20 mouse cellular contexts compared by ENCODE assay signal in genomic region chr19:44968329-44968728, GRCm38 (mm10). TPM values are rescaled to one million over a fixed set of nuclear protein-coding genes. Genes with fewer than 3 reads are reported as not detected.
A peak's percentile ranks its signal among the peaks of the same experiment; 100 is the strongest.
DNase-seq lines count a peak whose midpoint lies in the region; ATAC-seq and TF ChIP-seq lines count a peak whose summit lies in the region.
"Had no signal": no experiment of that assay in that cellular context is flagged by ENCODE, and none has a peak within 500 bp of the region (broad histone marks: within the 10 kb centered on the region; RNA-seq: fewer than 3 reads in every experiment).

No protein-coding gene starts in this region.

- no peak for ATAC-seq in intestine, embryonic 14.5 days (replicated peaks; ENCODE audit: low FRiP score, low TSS enrichment, low read depth)
- ATAC-seq in intestine, postnatal 0 days: no peak
- no peak for ATAC-seq in heart, embryonic 12.5 days (ENCODE audit: insufficient number of reproducible peaks, low FRiP score)
- ATAC-seq: activated CD4-positive, CD25-positive, alpha-beta regulatory T cell, adult 4 months; CD4-positive, CD25-positive, alpha-beta regulatory T cell, adult 4 months; Patski had no signal

- no peaks in the 10 kb centered on the region for H3K27me3 ChIP-seq in intestine, embryonic 14.5 days (replicated peaks; ENCODE audit: control insufficient read depth, insufficient read depth, low read length)
- no peaks in the 10 kb centered on the region for H3K27me3 ChIP-seq in intestine, postnatal 0 days (replicated peaks; ENCODE audit: control insufficient read depth, insufficient read depth, low read length)
- H3K27me3 ChIP-seq in MEL (ENCODE audit: control insufficient read depth in 1 of 2, insufficient read depth in 2 of 2, low read length in 2 of 2): no peaks in the 10 kb centered on the region
- no peaks in the 10 kb centered on the region for H3K27me3 ChIP-seq in heart, embryonic 12.5 days (replicated peaks)
- H3K27me3 ChIP-seq: CH12.LX, Patski had no signal

- no peak for TF ChIP-seq RAD21 in MEL (IDR thresholded peaks at IDR 0.05; ENCODE audit: low read depth, low read length)

- no peaks in the 10 kb centered on the region for H3K4me1 ChIP-seq in intestine, embryonic 14.5 days (replicated peaks; ENCODE audit: control insufficient read depth, insufficient read depth, low read length)
- H3K4me1 ChIP-seq in intestine, postnatal 0 days (replicated peaks; ENCODE audit: control insufficient read depth, insufficient read depth, low read length): no peaks in the 10 kb centered on the region
- H3K4me1 ChIP-seq in MEL (ENCODE audit: control insufficient read depth in 1 of 2, insufficient read depth in 2 of 2, low read length in 2 of 2): peaks cover 7 to 12% of the 10 kb centered on the region in 2 experiments
- no peaks in the 10 kb centered on the region for H3K4me1 ChIP-seq in heart, embryonic 12.5 days (replicated peaks)

- no peak for TF ChIP-seq POLR2A in MEL (IDR thresholded peaks at IDR 0.05; ENCODE audit: control insufficient read depth in 1 of 2, insufficient read depth in 1 of 2, low read depth in 1 of 2, low read length in 2 of 2, poor library complexity in 1 of 2)

- H3K9ac ChIP-seq in intestine, embryonic 14.5 days (ENCODE audit: low read length): no peak overlapping the region
- no peak overlapping the region for H3K9ac ChIP-seq in intestine, postnatal 0 days (ENCODE audit: low read depth, low read length)
- no peak overlapping the region for H3K9ac ChIP-seq in MEL (ENCODE audit: control insufficient read depth, low read depth, low read length, poor library complexity, severe bottlenecking)
- H3K9ac ChIP-seq in heart, embryonic 12.5 days: no peak overlapping the region

- TF ChIP-seq CTCF in intestine, postnatal 0 days (IDR thresholded peaks at IDR 0.05; ENCODE audit: low read depth): no peak
- TF ChIP-seq CTCF in MEL (IDR thresholded peaks at IDR 0.05 in 2 of 3, conservative IDR thresholded peaks at IDR 0.05 in 1 of 3; ENCODE audit: control insufficient read depth in 1 of 3, insufficient read depth in 1 of 3, low read depth in 2 of 3, low read length in 3 of 3, poor library complexity in 1 of 3, severe bottlenecking in 1 of 3): no peak

- H3K9me3 ChIP-seq in intestine, embryonic 14.5 days (ENCODE audit: control insufficient read depth, low read length): no peaks in the 10 kb centered on the region
- no peaks in the 10 kb centered on the region for H3K9me3 ChIP-seq in intestine, postnatal 0 days (ENCODE audit: control insufficient read depth)
- no peaks in the 10 kb centered on the region for H3K9me3 ChIP-seq in MEL (replicated peaks; ENCODE audit: insufficient read depth, low read length)
- no peaks in the 10 kb centered on the region for H3K9me3 ChIP-seq in heart, embryonic 12.5 days (replicated peaks)
- H3K9me3 ChIP-seq: G1E had no signal

- TF ChIP-seq EP300 in MEL (IDR thresholded peaks at IDR 0.05; ENCODE audit: low read depth in 1 of 2, low read length in 2 of 2): peak; percentile 68 to 69; a peak in 3 of 4 replicates

- H3K79me2 ChIP-seq in MEL (ENCODE audit: control insufficient read depth, insufficient read depth, low read length, poor library complexity): no peaks in the 10 kb centered on the region

- peak; percentile 9 for DNase-seq in intestine, embryonic 14.5 days (ENCODE audit: low spot score)
- DNase-seq in MEL (ENCODE audit: low read depth, low spot score): no peak
- DNase-seq: adrenal gland, adult 2 months; adrenal gland, adult 8-10 months; adrenal gland, postnatal 10 days; adrenal gland, postnatal 14 days; adrenal gland, postnatal 25 days; adrenal gland, postnatal 36 days; B cell, adult 2 months; cerebellum, adult 11 months; cerebellum, adult 11-12 months; cerebellum, adult 18-20 months; cerebellum, adult 2 months had no signal

- peaks cover 92% of the 10 kb centered on the region for H3K36me3 ChIP-seq in intestine, embryonic 14.5 days (ENCODE audit: control insufficient read depth, insufficient read depth, low read length)
- peaks cover 78% of the 10 kb centered on the region for H3K36me3 ChIP-seq in intestine, postnatal 0 days (ENCODE audit: control insufficient read depth, insufficient read depth)
- peaks cover 15 to 62% of the 10 kb centered on the region in 2 experiments for H3K36me3 ChIP-seq in MEL (ENCODE audit: control insufficient read depth in 1 of 2, insufficient read depth in 2 of 2, low read length in 2 of 2)
- peaks cover 80% of the 10 kb centered on the region for H3K36me3 ChIP-seq in heart, embryonic 12.5 days

- H3K4me2 ChIP-seq in intestine, embryonic 14.5 days (ENCODE audit: low read length): no peak overlapping the region
- no peak overlapping the region for H3K4me2 ChIP-seq in intestine, postnatal 0 days (replicated peaks; ENCODE audit: low read depth)
- no peak overlapping the region for H3K4me2 ChIP-seq in heart, embryonic 12.5 days

- H3K4me3 ChIP-seq in intestine, embryonic 14.5 days (ENCODE audit: low read depth, low read length): no peak overlapping the region
- no peak overlapping the region for H3K4me3 ChIP-seq in intestine, postnatal 0 days (ENCODE audit: low read depth, low read length)
- H3K4me3 ChIP-seq in MEL (ENCODE audit: control insufficient read depth in 1 of 2, insufficient read depth in 1 of 2, low read depth in 2 of 2, low read length in 2 of 2): no peak overlapping the region
- no peak overlapping the region for H3K4me3 ChIP-seq in heart, embryonic 12.5 days

- WGBS in intestine, embryonic 14.5 days: 83% methylated on average over 3 of the region's 3 CpGs
- 71% methylated on average over 3 of the region's 3 CpGs for WGBS in intestine, postnatal 0 days
- WGBS in heart, embryonic 12.5 days: 78% methylated on average over 3 of the region's 3 CpGs

- H3K27ac ChIP-seq in intestine, embryonic 14.5 days (ENCODE audit: low read depth): no peak overlapping the region
- H3K27ac ChIP-seq in intestine, postnatal 0 days (ENCODE audit: low read depth, low read length): no peak overlapping the region
- 0 out of 2 replicates have a peak overlapping the region, but pooled peaks have one; percentile 24 for H3K27ac ChIP-seq in MEL (ENCODE audit: control insufficient read depth, low read depth, low read length)
- no peak overlapping the region for H3K27ac ChIP-seq in heart, embryonic 12.5 days (ENCODE audit: poor library complexity, severe bottlenecking)

TF ChIP-seq in MEL, 35 proteins besides CTCF, POLR2A, EP300 and RAD21 (continues in another document):
- no peak for TF ChIP-seq MAX (IDR thresholded peaks at IDR 0.05; ENCODE audit: low read length)
- TF ChIP-seq TBP (IDR thresholded peaks at IDR 0.05; ENCODE audit: low read depth, low read length): no peak
- TF ChIP-seq SMC3 (IDR thresholded peaks at IDR 0.05; ENCODE audit: low read depth, low read length): no peak
- no peak for TF ChIP-seq USF1 (IDR thresholded peaks at IDR 0.05; ENCODE audit: low read depth, low read length)
- TF ChIP-seq TCF12 (IDR thresholded peaks at IDR 0.05; ENCODE audit: low read depth, low read length): peak; percentile 19; the same call in 1 of the 2 replicates
- no peak for TF ChIP-seq USF2 (IDR thresholded peaks at IDR 0.05; ENCODE audit: borderline replicate concordance in 1 of 2, insufficient read depth in 1 of 2, low read depth in 1 of 2, low read length in 2 of 2)
- TF ChIP-seq ELF1 (IDR thresholded peaks at IDR 0.05; ENCODE audit: low read depth, low read length): no peak
- no peak for TF ChIP-seq POLR2AphosphoS2 (IDR thresholded peaks at IDR 0.05; ENCODE audit: low read length)

RNA-seq across cellular contexts. Expression of gene Sema4g, which starts 20.6 kb away (rescaled TPM):
- polyA plus RNA-seq in intestine, embryonic 14.5 days (2014; fragmentation: Nextera tagmentation; extraction: Ambion mirVana): 14.5 and 16.3 TPM in 2 replicates
- 7.8 and 10.0 TPM in 2 replicates for polyA plus RNA-seq in intestine, postnatal 0 days (2015; fragmentation: Nextera tagmentation; extraction: Ambion mirVana)
- total RNA-seq in MEL (2012; rRNA removed): 0.10 and 0.15 TPM in 2 replicates
- polyA plus RNA-seq in MEL (2012; ENCODE audit: insufficient read depth in 1 of 2, insufficient read length in 2 of 2, low read depth in 1 of 2, low replicate concordance in 2 of 2, missing spikeins in 1 of 2): under 1 TPM in 1 of 2 experiments, not detected in 1; 0.47 TPM
- polyA plus RNA-seq in heart, embryonic 12.5 days (2016; fragmentation: Nextera tagmentation; extraction: Ambion mirVana): 0.91 and 1.0 TPM in 2 replicates

RNA-seq across cellular contexts. Expression of gene Twnk, which starts 37.1 kb away (rescaled TPM):
- 16.7 and 18.4 TPM in 2 replicates for polyA plus RNA-seq in intestine, embryonic 14.5 days (2014; fragmentation: Nextera tagmentation; extraction: Ambion mirVana)
- 7.1 and 7.4 TPM in 2 replicates for polyA plus RNA-seq in intestine, postnatal 0 days (2015; fragmentation: Nextera tagmentation; extraction: Ambion mirVana)
- 35.9 and 37.5 TPM in 2 replicates for total RNA-seq in MEL (2012; rRNA removed)
- 10 to 100 TPM in 1 of 2 experiments, not detected in 1; 55.6 TPM for polyA plus RNA-seq in MEL (2012; ENCODE audit: insufficient read depth in 1 of 2, insufficient read length in 2 of 2, low read depth in 1 of 2, low replicate concordance in 2 of 2, missing spikeins in 1 of 2)
- polyA plus RNA-seq in heart, embryonic 12.5 days (2016; fragmentation: Nextera tagmentation; extraction: Ambion mirVana): 19.2 and 19.5 TPM in 2 replicates

RNA-seq across cellular contexts. Expression of gene Slf2, which starts 37.4 kb away (rescaled TPM):
- polyA plus RNA-seq in intestine, embryonic 14.5 days (2014; fragmentation: Nextera tagmentation; extraction: Ambion mirVana): 54.1 and 60.8 TPM in 2 replicates
- 11.4 and 13.4 TPM in 2 replicates for polyA plus RNA-seq in intestine, postnatal 0 days (2015; fragmentation: Nextera tagmentation; extraction: Ambion mirVana)
- 35.4 and 36.7 TPM in 2 replicates for total RNA-seq in MEL (2012; rRNA removed)
- 100 to 1,000 TPM in 1 of 2 experiments, 10 to 100 TPM in 1; 30.2 to 109 TPM for polyA plus RNA-seq in MEL (2012; ENCODE audit: insufficient read depth in 1 of 2, insufficient read length in 2 of 2, low read depth in 1 of 2, low replicate concordance in 2 of 2, missing spikeins in 1 of 2)
- 51.4 and 52.3 TPM in 2 replicates for polyA plus RNA-seq in heart, embryonic 12.5 days (2016; fragmentation: Nextera tagmentation; extraction: Ambion mirVana)

RNA-seq across cellular contexts. Expression of gene Mrpl43, which starts 37.9 kb away (rescaled TPM):
- polyA plus RNA-seq in intestine, embryonic 14.5 days (2014; fragmentation: Nextera tagmentation; extraction: Ambion mirVana): 65.4 and 70.3 TPM in 2 replicates
- polyA plus RNA-seq in intestine, postnatal 0 days (2015; fragmentation: Nextera tagmentation; extraction: Ambion mirVana): 80.1 and 83.0 TPM in 2 replicates
- 136 and 145 TPM in 2 replicates for total RNA-seq in MEL (2012; rRNA removed)
- polyA plus RNA-seq in MEL (2012; ENCODE audit: insufficient read depth in 1 of 2, insufficient read length in 2 of 2, low read depth in 1 of 2, low replicate concordance in 2 of 2, missing spikeins in 1 of 2): 100 to 1,000 TPM in 1 of 2 experiments, not detected in 1; 136 TPM
- polyA plus RNA-seq in heart, embryonic 12.5 days (2016; fragmentation: Nextera tagmentation; extraction: Ambion mirVana): 60.1 and 66.8 TPM in 2 replicates

RNA-seq across cellular contexts. Expression of gene Lzts2, which starts 45.9 kb away (rescaled TPM):
- 50.6 and 52.1 TPM in 2 replicates for polyA plus RNA-seq in intestine, embryonic 14.5 days (2014; fragmentation: Nextera tagmentation; extraction: Ambion mirVana)
- polyA plus RNA-seq in intestine, postnatal 0 days (2015; fragmentation: Nextera tagmentation; extraction: Ambion mirVana): 26.0 and 26.2 TPM in 2 replicates
- total RNA-seq in MEL (2012; rRNA removed): 4.0 and 4.2 TPM in 2 replicates
- polyA plus RNA-seq in MEL (2012; ENCODE audit: insufficient read depth in 1 of 2, insufficient read length in 2 of 2, low read depth in 1 of 2, low replicate concordance in 2 of 2, missing spikeins in 1 of 2): 10 to 100 TPM in 1 of 2 experiments, not detected in 1; 13.1 TPM
- polyA plus RNA-seq in heart, embryonic 12.5 days (2016; fragmentation: Nextera tagmentation; extraction: Ambion mirVana): 58.3 and 58.5 TPM in 2 replicates
